Mouse (Mus musculus) right cerebral cortex, postnatal 36 days (tissue): ENCODE measurements around the gene Cope.

Experiments used
- DNase-seq, 2 experiments: peaks; one replicate each; pipeline ENCODE4 v3.0.0; 2022; ENCODE audit warnings: low spot score in 2 of 2, mixed read lengths in 1 of 2

Cope gene

GRCm38 (mm10) chr8:70347443-70347842, 45.1 kb downstream of the Cope start:
- no peak for DNase-seq

GRCm38 (mm10) chr8:70347860-70348420, 45.6 kb downstream of the Cope start:
- no peak for DNase-seq

- no peak for DNase-seq
These were observed 49.0 kb downstream of the Cope start for GRCm38 (mm10) chr8:70351035-70351999.

- no peak for DNase-seq
These were observed 49.7 kb downstream of the Cope start for GRCm38 (mm10) chr8:70352000-70352384.

DNA sequence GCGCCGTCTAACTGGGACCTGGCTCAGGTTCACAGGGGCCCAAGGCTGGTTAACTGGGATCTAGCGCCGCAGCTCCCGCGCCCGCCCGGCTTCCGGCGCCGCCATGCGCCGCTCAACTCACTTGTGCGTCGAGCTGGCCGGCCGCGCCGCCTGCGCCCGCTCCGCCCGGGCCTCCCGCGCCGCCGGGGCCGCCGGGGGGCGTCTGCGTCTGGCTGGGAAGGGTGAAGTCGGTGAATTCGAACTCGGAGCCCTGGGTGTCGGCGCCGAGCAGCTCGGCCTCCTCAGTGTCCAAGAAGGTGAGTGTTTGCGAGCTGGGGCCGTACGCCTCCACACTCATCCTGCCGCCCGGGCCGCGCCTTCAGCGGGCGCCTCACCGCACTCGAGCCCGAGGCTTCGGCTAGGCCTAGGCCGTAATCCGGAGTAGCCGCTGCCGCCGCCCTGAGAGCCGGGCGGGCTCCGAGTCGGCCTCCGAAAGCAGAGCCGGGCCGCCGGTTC, 50.4 kb downstream of the Cope start:
- no peak for DNase-seq

DNA sequence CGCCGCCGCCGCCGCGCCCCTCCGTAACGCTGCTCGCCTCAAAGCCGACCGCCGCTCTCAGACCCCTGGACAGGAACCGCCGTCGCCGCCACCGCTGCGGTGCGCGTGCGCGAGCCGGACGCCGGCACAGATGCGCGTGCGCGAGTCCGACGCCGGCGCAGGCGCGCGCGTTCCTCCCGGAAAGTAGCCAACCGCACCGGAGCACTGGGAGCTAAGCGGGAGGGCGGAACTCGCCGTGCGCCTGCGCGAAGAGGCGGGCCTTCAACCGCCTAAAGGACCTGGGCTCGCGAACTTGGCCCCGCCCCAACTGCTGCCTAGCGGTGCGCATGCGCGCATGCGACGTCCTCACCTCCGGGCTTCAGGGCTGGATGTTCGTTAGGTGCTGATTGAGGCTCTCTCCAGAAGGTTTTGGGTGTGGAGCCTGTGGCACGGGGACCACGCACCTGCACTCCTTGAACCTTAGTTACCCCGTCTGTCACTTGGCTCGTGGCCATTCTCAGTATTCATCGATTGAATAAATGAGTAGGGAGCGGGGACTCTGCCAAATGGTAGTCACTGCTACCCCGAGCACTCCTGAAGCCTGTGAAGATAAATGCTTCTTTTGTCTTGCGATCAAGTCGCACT, 51.0 kb downstream of the Cope start, which contains the start of gene Upf1:
Upf1 (minus strand) TSS at position 85 of the 624 bp plus-strand sequence.
- peak; percentile 98 for DNase-seq

DNA sequence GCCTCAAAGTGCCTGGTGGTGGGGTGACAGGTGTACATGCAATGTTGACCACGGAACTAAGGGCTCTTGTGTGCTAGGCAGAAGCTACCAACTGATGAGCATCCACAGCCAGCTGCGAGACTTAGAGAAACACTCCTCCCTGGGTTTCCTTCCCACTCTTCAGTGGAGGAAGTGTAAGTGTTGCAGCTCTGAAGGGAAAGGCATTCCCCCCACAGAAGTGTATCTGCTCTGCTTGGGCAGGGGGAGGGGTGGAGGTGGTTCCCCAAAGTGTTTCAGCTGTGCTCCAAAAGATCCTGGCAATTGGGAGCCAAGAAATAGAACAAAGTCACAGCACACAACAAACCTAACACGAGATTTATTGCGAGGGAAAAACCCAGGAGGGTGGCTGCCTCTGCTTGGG, 51.7 kb downstream of the Cope start:
- peak in 1 of 2 experiments; percentile 68 for DNase-seq

GRCm38 (mm10) chr8:70356111-70356510, 53.8 kb downstream of the Cope start:
- DNase-seq = no peak

DNA sequence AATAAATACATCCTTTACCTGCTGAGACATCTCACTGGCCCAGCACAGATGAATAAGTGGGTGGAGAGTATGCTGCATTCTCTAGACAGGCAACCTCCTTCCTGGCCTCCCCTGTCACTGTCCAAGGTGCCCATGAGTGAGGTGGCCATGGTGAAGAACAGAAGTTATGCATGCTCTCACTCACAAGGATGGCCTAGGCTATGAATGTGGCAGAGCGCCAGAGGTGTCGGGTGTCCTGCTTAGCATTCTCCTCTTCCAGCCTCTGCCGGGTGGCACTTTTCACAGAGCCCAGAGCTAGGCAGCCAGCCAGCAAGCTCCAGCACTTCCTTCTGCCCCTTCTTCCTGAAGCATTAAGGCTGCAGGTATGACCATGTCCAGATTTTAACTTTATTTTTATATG, 57.1 kb downstream of the Cope start:
- DNase-seq = no peak

DNA sequence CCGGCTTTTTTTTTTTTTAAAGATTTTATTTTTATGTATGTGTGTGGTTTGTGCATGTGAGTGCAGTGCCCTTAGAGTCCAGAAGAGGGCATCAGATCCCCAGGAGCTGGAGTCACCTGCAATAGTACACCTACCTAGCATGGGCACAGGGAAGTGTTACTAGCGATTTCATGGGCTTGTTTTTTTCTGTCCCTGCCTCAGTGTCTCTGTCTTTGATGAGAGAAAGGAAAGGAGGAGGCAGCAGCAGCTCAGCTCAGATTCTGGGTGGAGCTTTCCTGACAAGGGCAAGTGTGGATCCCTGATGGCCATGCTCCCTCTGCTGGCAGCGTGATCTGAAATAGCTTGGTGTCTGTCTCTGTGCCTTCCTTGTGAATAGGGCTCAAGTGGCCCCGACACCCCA, 58.5 kb downstream of the Cope start:
- no peak for DNase-seq

DNA sequence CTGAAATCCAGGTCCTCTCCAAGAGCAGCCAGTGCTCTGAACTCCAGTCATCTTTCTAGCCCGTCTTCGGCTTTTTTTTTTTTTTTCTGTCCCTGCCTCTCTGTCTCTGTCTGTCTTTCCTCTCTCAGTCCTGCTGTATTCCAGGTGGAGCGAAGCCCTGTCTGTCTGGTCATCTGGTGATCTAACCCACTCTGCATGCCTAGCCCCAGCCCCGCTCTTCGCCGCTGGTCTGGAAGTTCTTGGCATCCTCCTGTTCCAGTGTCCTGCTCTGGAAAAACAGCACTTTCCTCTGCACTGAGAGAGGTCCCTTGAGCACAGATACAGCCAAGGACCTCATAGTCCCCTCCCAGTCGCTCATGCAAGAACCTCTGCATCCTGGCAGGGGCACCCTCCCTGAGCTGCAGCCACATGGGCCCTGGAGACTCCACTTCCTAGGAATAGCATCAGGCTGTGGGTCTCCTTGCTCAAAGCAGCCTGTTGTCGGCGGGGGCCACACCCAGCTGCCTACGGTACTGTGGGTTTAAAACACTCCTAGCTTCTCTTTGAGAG, 59.2 kb downstream of the Cope start:
- DNase-seq = no peak
